Mouse (Mus musculus) kidney, postnatal 0 days (tissue): Measurements from ENCODE around the gene Dgki. TPM values are rescaled to one million over a fixed set of nuclear protein-coding genes. Genes with fewer than 3 reads are reported as not detected.

Experiments
- ATAC-seq: fragments of 200-750 bp; cut with Nextera tagmentation; replicated peaks from 2 replicates; pipeline ENCODE4 v1.8.0; 2017; ENCODE audit warnings: low read depth, moderate number of reproducible peaks, moderate TSS enrichment, moderate library complexity; ENCODE audit not compliant: low FRiP score
- DNase-seq: peaks from one replicate; pipeline ENCODE4 v3.0.0-alpha.2; 2016; ENCODE audit warnings: low spot score
- H3K27ac ChIP-seq: fragments of 300-500 bp; sonication (generic); 2 replicates; pipeline ENCODE4 v1.5.1; 2014; ENCODE audit warnings: mild to moderate bottlenecking
- H3K27me3 ChIP-seq: fragments of 300-500 bp; sonication (generic); 2 replicates; pipeline ENCODE4 v1.6.1; 2014; ENCODE audit warnings: low read length, mixed read lengths; ENCODE audit not compliant: insufficient read depth
- H3K36me3 ChIP-seq: fragments of 300-500 bp; sonication (generic); 2 replicates; pipeline ENCODE4 v1.6.1; 2014; ENCODE audit warnings: low read length, mixed read lengths; ENCODE audit not compliant: insufficient read depth
- H3K4me1 ChIP-seq: fragments of 300-500 bp; sonication (generic); replicated peaks from 2 replicates; pipeline ENCODE4 v1.6.1; 2014; ENCODE audit warnings: antibody characterized with exemption, low read length, mixed read lengths; ENCODE audit not compliant: insufficient read depth
- H3K4me2 ChIP-seq: fragments of 300-500 bp; sonication (generic); 2 replicates; pipeline ENCODE4 v1.6.1; 2014; ENCODE audit warnings: mild to moderate bottlenecking, low read length, moderate library complexity, mixed read lengths
- H3K4me3 ChIP-seq: fragments of 300-500 bp; sonication (generic); replicated peaks from 2 replicates; pipeline ENCODE4 v1.5.1; 2014; ENCODE audit warnings: low read depth, low read length
- H3K9ac ChIP-seq: fragments of 300-500 bp; sonication (generic); 2 replicates; pipeline ENCODE4 v1.6.1; 2014; ENCODE audit warnings: low read depth, low read length
- H3K9me3 ChIP-seq: fragments of 300-500 bp; sonication (generic); replicated peaks from 2 replicates; pipeline ENCODE4 v1.6.1; 2016; ENCODE audit warnings: low read length, inconsistent platforms, mixed read lengths
- CTCF ChIP-seq: IDR thresholded peaks from 2 replicates; pipeline ENCODE4 v1.5.1; 2016; ENCODE audit warnings: antibody characterized with exemption, low read depth, mild to moderate bottlenecking, moderate library complexity
- WGBS: fragments of 180-500 bp; shearing (Covaris S2); extraction: QIAGEN DNeasy Blood & Tissue Kit; methylation state at CpG from one replicate; pipeline ENCODE4 v1.1.7; 2014; 5-methylcytosine and 5-hydroxymethylcytosine counted together
- polyA plus RNA-seq: library from polyadenylated mRNA; unstranded; fragments of >200 nt; fragmentation: Nextera tagmentation; extraction: Ambion mirVana; gene quantifications from 2 replicates; pipeline ENCODE4 v1.2.1, GENCODE M21; 2015

Dgki gene
- polyA plus RNA-seq, 1 experiment from 2014 or later = 0.76 TPM

DNA sequence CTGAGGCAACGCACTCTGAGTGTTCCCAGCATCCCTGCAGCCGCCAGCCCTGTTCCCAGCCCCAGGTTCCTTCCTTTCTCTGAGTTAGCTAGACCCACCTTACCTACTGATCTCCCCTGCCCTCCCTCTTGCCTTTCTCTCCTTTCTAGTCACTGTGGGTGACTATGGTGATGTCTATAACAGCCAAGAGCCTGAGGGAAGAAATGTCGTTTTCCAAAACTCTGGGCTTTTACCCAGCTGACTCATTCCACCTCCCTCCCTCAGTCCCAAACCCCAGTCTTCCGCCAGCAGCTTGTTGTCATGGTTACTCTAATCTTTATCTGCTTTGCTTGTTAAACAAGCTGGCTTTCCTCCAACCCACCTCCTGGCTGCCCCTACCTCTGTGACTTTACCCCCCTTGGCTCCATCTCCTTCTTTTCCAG lies 83.6 kb downstream of the Dgki start:
- TF ChIP-seq CTCF = no peak
- no peaks in the 10 kb centered on the region for H3K27me3 ChIP-seq
- no peaks in the 10 kb centered on the region for H3K9me3 ChIP-seq
- H3K9ac ChIP-seq = no peak overlapping the region
- no peak overlapping the region for H3K4me2 ChIP-seq
- no peaks in the 10 kb centered on the region for H3K36me3 ChIP-seq
- no peak overlapping the region for H3K4me3 ChIP-seq
- peaks cover 3% of the 10 kb centered on the region; the same call in 1 of the 2 replicates for H3K4me1 ChIP-seq
- ATAC-seq = no peak
- DNase-seq = no peak
- no peak overlapping the region for H3K27ac ChIP-seq
- WGBS = 52% methylated on average over 4 of the region's 4 CpGs

GRCm38 (mm10) chr6:37215655-37216054 lies 84.3 kb downstream of the Dgki start:
- H3K36me3 ChIP-seq = no peaks in the 10 kb centered on the region
- no peak overlapping the region for H3K4me3 ChIP-seq
- peaks cover 3% of the 10 kb centered on the region; the same call in 1 of the 2 replicates for H3K4me1 ChIP-seq
- no peak overlapping the region for H3K4me2 ChIP-seq
- H3K27me3 ChIP-seq = no peaks in the 10 kb centered on the region
- no peak overlapping the region for H3K27ac ChIP-seq
- WGBS = 43% methylated on average over 10 of the region's 10 CpGs
- ATAC-seq = no peak
- no peak for DNase-seq
- TF ChIP-seq CTCF = no peak
- H3K9ac ChIP-seq = no peak overlapping the region
- no peaks in the 10 kb centered on the region for H3K9me3 ChIP-seq

DNA sequence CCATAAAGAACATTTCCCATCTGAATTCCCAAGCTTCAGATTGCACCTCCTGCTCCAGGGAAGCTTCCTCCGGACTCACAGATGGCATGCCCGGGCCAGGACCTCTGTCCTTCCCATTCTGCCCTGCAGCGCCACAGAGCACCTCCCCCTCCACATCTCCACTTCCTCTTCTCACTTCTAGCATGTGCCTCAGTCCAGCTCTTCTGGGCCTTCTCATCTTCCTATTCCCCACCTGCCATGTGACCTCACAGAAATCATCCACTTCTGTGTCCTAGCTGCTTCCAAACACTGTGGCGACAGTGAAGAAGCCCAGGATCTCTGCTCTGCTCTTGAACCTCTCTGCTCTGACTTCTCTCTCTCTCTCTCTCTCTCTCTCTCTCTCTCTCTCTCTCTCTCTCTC lies 87.1 kb downstream of the Dgki start:
- Histone ChIP-seq H3K27me3 (no peaks in the 10 kb centered on the region), H3K9me3 (no peaks in the 10 kb centered on the region), H3K27ac (no peak overlapping the region), H3K4me2 (no peak overlapping the region), H3K36me3 (no peaks in the 10 kb centered on the region), H3K4me1 (peaks cover 3% of the 10 kb centered on the region; the same call in 1 of the 2 replicates), H3K4me3 (no peak overlapping the region), H3K9ac (no peak overlapping the region)
- 50% methylated on average over 4 of the region's 4 CpGs for WGBS
- no peak for ATAC-seq
- DNase-seq = no peak
- no peak for TF ChIP-seq CTCF

DNA sequence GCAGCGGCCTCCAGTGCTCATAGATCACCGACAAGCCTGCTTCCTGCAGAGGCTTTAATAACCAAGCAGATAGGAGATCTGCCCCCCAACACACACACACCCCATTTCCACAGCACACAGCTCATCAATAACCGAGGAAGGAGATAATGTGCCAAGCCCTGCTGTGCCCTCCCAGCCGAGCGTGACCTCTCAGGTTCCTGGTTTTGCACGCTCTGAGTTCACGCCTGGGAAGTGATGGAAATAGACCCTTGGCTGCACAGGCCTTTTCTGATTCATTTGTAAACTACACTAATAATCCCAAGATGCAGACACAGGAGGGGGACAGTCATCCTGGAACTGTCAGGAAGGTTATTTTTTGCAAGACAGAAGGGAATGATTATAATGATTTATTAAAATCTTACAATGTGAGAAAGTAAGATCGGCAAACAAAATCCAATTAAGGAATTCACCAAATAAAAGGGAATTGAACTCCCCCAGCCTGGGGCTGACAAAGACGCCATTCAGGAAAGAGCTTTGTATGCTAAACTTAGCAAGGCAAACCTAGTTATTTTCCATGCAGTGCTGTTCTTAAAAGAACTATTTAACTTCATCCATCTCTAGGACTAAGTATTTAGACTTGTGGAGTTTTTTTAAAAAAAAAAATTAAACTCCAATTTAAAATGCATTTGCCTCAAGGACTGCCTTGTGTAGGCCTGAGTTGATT lies 88.3 kb downstream of the Dgki start:
- no peak for TF ChIP-seq CTCF
- Histone ChIP-seq H3K9me3 (no peaks in the 10 kb centered on the region), H3K36me3 (no peaks in the 10 kb centered on the region), H3K4me1 (peaks cover 3% of the 10 kb centered on the region; the same call in 1 of the 2 replicates), H3K27ac (no peak overlapping the region), H3K9ac (no peak overlapping the region), H3K27me3 (no peaks in the 10 kb centered on the region), H3K4me3 (no peak overlapping the region), H3K4me2 (no peak overlapping the region)
- WGBS = 23% methylated on average over 9 of the region's 9 CpGs
- ATAC-seq (no peak), DNase-seq (no peak)

DNA sequence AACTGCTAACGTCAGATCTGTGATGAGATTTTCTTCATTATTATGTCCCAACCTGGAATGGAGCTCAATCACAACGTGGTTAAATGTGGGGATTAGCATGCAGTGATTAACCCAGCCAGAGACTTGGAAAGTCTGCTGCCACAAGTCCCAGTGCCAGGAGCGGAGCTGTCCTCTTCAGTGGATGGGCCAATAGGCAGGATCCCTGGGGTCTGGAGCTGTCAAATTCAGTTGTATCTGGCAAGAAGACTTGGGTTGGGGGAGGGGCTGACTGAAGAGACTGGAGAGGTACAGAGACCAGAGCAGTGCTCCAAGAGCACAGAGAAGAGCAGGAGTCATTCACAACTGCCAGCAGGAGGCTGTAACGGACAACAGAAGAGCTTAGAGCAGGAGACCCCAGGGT lies 97.1 kb downstream of the Dgki start:
- Histone ChIP-seq H3K4me2 (no peak overlapping the region), H3K4me3 (no peak overlapping the region), H3K27me3 (no peaks in the 10 kb centered on the region), H3K36me3 (no peaks in the 10 kb centered on the region), H3K9ac (no peak overlapping the region), H3K27ac (no peak overlapping the region), H3K4me1 (no peaks in the 10 kb centered on the region), H3K9me3 (no peaks in the 10 kb centered on the region)
- no peak for TF ChIP-seq CTCF
- ATAC-seq (no peak), DNase-seq (no peak)
- 68% methylated on average over 4 of the region's 4 CpGs for WGBS

DNA sequence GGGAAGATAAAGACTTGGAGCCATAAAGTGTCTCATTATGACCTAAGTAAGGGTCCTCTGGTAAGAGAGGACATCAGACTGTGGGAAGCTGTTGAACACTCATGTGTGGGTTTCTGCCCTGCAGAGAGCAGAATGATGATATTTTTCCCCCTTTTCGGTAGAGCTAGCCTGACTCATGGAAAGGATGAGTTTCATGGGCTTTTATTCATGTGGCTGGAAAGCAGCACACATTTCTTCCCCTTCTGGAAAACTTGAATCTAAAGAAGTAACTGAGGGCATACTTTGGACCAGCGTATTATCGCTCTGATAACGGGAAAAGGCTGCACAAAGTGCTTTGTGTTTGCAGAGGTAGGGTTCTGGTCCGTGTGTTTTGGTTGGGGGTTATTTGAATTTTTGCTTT lies 99.1 kb downstream of the Dgki start:
- H3K9ac ChIP-seq = no peak overlapping the region
- ATAC-seq (no peak), DNase-seq (no peak)
- no peaks in the 10 kb centered on the region for H3K27me3 ChIP-seq
- no peak for TF ChIP-seq CTCF
- no peak overlapping the region for H3K27ac ChIP-seq
- no peak overlapping the region for H3K4me2 ChIP-seq
- H3K36me3 ChIP-seq = no peaks in the 10 kb centered on the region
- no peaks in the 10 kb centered on the region for H3K4me1 ChIP-seq
- H3K4me3 ChIP-seq = no peak overlapping the region
- WGBS = 90% methylated on average over 5 of the region's 5 CpGs
- H3K9me3 ChIP-seq = no peaks in the 10 kb centered on the region

DNA sequence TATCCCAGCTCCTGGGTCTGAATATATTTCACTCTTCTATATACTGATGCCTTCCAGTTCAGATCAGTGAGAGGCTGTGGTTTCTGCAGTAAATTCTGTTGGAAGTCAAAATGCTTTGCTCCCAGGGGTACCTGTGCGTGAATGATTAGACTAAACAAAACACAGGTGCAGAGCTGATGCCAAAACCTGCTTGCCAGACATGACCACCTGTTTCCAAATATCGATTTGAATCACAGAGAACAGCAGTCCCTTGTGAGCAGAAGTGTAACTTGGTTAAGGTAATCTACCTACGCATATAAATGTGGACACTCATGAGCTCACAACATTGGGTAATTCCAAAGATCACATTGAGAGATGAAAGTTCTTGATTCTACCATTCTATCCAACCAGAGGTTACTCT lies 100.5 kb downstream of the Dgki start:
- no peak for TF ChIP-seq CTCF
- no peak for DNase-seq
- WGBS = 74% methylated on average over 3 of the region's 3 CpGs

More for the DNA sequence above, 100.5 kb downstream of the Dgki start:
- Histone ChIP-seq H3K4me3 (no peak overlapping the region), H3K27ac (no peak overlapping the region), H3K9me3 (no peaks in the 10 kb centered on the region), H3K9ac (no peak overlapping the region), H3K27me3 (no peaks in the 10 kb centered on the region), H3K4me2 (no peak overlapping the region), H3K4me1 (no peaks in the 10 kb centered on the region), H3K36me3 (no peaks in the 10 kb centered on the region)
- no peak for ATAC-seq
